Mouse (Mus musculus) olfactory bulb, adult 2 months (tissue): ENCODE data around the gene Cmtm7.

Experiments
- CTCF ChIP-seq: fragments of 200-500 bp; IDR thresholded peaks from 2 replicates; pipeline ENCODE4 v1.5.1; 2012; ENCODE audit warnings: low read depth, mild to moderate bottlenecking, low read length, moderate library complexity; ENCODE audit not compliant: insufficient read depth
- POLR2A ChIP-seq: fragments of 200-500 bp; IDR thresholded peaks from 2 replicates; pipeline ENCODE4 v1.6.1; 2012; ENCODE audit warnings: mild to moderate bottlenecking, low read depth, low read length, moderate library complexity; ENCODE audit not compliant: insufficient read depth

DNA sequence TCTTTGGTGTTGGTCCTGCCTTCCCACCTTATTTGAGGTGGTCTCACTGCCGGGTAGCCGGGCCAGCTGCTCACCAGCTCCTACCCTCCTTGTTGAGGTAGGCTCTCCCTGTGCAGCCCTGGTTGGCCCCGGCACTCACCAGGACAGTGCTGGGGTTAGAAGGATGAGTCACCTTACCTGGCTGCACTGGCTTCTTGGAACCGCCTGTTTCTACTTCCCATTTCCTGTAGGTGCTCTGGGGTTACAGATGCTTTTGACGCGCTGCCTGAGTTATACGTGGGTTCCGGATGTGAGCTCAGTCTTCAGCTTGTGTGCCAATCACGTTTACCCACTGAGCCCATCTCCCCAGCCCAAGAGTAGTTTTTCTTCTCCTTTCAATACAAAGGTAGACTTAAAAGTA, 41.3 kb downstream of the Cmtm7 start:
- no peak for TF ChIP-seq POLR2A
- no peak for TF ChIP-seq CTCF
